Mouse (Mus musculus): ENCODE results near the gene Cstf2.

Cstf2 gene

DNA sequence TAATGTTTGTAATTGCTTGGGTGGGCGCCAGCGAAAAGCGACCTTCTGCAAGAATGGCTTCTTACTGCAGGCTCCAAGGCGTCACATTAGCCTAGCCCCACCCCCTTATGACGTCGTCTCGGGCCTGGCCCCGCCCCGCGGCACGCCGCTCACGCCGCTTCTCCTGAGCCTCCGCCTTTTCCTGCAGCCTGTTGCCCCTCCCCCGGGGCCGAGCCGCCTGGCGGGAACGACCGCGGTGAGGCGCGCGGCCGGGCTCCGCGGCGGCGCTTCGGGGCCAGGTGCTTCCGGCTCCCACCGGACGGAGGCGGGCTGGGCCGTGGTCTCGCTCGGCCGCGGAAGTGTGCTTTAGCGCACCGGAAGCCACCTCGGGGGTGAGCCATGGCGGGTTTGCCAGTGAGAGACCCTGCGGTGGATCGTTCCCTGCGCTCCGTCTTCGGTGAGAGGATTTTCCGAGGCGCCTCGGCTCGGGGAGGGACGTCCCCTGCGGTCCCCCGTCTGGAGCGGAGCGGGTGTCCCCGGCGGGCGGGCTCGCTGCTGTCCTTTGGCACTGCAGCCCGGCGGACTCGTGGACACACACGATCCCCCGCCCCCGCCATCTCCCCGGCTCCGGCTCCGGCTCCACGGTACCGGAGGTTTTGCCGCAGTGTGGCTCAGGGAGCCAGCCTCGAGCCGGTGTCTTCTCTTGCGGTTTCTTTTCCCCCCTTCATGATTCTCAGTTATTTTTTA is at the start of gene Cstf2:
TSS of gene Cstf2 (plus strand) at position 201 of the 726 bp plus-strand sequence.
- DNase-seq (ENCODE audit: low read depth): peak; percentile 85

DNA sequence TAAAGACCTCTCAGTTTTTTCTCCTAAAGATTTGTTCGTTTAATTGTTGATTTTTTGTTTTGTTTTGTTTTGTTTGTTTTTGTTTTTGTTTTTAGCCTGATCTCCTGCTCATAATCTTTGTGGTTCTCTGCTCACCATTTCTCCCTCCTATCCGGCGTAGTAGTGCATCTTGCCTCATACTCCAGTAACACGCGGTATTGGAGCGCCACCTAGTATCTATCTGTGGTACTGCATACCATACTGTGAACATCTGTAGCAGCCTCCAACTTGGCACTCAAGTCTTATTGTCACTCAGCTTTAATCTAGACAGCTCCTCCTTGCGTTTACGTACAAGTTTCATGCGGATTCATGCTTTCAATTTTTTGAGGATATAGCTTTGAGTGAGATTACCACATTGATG is 40.0 kb upstream of the Cstf2 start:
- DNase-seq (ENCODE audit: low read depth): peak; percentile 20

DNA sequence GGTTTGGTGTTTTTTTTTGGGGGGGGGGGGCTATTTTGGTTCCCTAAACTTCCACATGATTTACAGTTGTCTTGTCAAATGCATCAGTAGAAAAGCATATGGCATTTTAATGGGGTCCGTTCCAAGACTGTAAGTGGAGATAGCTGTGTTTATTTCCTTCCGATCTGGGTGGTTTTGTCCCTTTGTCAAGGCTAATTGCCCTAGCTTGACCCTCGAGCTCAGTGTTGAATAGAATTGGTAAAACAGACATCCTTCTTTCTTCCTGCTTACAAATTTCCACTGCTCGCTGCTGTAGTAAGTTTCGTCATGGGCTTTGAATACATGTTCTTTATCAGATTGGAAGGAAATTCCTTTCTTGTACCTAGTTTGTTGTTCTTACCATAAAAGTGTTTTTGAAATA is 38.3 kb upstream of the Cstf2 start:
- DNase-seq (ENCODE audit: low read depth): no peak

DNA sequence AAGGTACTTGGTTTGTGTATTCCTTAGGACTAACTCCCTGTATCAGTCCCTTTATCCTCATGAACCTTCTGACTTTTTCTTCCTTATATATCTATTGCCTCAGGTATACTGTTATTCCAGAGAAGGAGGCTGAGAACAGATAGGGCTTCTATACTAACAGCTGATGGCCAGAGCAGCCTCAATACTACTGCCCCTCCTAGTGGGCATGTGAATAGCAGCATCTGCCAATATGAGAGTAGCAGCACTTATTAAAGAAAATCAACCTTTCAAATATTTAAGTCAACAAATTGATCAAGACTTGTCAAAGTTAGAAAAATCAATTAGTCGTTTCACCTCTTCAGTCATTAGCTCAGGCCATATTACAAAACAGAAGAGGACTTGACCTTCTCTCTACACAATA is 10.0 kb upstream of the Cstf2 start:
- no peak for DNase-seq (ENCODE audit: low read depth)

DNA sequence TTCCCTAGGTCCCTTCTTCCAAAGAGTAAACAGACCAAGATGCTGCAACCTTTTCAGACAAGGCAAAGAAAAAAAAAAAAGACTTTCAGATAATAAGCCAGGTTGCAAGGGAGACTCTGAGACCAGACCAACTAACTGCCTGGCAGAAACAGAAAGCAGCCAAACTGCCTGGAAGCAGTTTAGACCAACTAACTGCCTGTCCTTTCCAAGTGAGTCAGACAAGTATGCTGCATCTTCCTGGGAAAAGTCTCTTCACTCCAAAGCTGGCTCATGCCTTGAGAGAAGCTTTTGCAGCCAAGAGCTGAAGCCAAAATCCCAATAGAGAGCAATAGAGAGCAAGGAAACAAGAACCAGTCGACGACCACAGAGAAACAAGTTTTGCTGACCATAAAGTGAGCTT is 2.1 kb upstream of the Cstf2 start:
- peak; percentile 26 for DNase-seq (ENCODE audit: low read depth)

DNA sequence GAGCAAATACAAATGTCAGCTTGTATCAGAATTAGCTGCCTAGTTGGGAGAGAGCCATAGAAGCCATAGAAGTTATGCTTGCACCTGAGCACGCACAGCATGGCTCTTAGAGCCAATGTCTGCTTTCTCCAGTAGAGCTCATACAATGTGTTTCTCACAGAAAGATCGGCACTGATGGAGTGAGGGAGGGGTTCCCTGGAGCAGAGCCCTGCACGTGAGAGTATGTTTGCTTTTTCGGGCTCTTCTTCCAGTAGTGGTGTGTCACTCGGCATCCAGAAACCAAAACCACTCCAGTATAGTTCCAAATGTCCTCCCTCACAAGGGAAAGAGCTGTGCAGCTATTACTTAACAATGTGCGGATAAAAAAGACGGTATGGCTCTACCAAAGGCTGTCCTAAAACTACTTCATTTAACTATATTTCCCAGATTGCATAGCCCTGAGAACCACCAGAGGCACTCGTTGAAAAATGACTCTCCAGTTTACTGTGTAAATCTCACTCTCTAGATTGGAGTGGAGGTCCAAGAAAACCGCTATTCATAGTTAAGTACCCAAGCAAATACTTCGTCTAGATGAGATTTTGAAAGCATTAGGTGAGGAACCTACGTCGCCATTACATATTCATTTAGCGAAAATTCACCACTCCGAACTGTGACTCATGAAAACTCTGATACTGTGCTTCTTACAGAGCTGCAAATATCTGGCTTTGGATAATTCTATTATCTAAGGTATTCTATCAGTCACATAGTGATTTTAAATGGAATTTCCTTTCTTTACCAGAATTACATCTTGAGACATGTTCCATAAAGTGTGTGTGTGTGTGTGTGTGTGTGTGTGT is 729 bp upstream of the Cstf2 start:
- DNase-seq (ENCODE audit: low read depth): peak; percentile 5

DNA sequence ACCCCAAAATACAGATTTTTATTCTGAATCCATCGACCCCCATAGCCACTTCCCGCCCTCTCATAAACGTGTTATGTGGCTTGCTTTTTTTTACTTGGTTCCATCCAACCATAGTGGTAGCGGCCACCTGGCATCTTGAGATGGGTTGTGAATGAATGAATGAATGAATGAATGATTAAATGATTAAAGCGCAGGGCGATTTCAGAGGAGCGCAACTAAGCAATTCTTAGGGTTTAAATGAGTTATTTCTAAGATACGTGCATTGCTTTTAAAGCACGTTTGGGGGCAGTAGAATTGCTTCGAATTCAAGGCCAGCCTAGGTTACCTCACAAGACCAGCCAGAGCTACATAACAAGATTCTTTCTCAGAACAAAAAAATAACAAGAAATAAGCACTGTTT is 777 bp downstream of the Cstf2 start:
- DNase-seq (ENCODE audit: low read depth): peak; percentile 4

DNA sequence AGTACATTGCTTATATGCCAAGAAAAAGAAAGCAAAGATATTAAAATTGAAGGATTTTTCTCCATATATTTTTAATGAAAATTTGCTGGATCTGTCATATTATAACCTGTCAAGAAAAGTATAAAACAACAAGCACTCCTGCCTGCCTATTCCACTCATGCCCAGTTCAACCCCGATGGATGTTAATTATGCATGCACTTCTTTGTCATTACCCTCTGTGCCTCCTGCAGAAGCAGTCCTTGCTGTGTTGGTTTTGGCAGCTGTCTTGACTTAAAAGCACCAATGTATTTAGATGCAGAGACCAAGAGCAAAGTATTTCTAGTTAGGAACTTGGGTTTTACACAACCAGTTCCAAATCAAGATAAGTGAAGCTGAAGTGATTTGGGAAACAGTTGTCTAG is 26.5 kb downstream of the Cstf2 start:
- no peak for DNase-seq (ENCODE audit: low read depth)

DNA sequence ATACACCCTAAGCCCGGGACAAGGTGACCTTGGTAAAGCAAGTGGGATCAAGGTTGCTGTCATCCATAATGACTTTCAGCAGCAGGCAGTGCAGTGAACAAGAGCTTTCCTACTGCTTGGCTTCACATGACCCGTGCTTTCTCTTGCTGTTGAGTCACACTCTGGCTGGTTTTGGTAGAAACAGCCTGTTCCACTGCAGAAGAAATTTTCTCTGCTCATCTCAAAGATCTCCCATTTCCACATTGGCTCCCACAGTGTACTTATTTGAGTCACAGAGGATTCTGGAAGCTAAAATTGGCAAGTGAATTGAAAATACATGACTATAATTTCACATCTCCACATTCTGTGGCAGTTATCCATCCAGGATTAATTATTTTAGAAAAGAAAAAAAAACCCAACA is 43.7 kb downstream of the Cstf2 start:
- DNase-seq (ENCODE audit: low read depth): peak; percentile 5

DNA sequence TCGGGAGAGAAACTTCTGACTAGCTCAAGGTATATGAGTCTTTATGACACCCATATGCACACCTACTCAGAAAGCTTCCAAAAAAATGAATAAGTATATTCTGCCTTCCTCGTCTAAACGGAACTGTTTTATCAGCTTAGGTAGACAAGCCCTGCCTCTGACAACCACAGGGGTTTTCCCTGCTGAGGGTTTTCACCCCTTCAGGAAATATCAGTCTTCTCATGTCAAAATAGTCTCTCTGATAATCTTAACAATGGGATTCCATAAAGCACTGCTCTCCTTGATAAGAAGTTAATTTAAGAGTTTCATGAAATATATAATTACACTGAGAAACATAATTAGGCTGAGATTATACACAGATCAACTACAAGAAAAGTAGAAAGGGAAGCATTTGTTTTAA is 52.8 kb downstream of the Cstf2 start:
- no peak for DNase-seq (ENCODE audit: low read depth)

DNA sequence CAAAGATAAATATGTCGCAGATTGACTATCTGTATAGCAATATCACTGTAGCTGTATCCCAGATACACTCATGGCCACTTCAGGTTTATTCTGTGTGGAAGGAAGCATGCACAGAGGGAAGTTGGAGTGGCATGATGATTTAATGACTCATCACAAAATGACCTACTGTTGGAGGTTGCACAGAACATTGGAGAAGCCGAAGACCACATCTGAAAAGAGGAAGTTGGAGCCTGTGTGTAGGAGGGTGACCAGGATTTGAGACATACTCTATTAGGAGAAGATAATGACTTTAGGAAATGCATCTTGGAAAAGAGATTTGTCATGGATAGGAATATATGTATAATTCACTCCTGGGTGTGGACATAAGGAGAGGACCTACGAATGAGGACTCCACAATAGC is 57.4 kb downstream of the Cstf2 start:
- no peak for DNase-seq (ENCODE audit: low read depth)

DNA sequence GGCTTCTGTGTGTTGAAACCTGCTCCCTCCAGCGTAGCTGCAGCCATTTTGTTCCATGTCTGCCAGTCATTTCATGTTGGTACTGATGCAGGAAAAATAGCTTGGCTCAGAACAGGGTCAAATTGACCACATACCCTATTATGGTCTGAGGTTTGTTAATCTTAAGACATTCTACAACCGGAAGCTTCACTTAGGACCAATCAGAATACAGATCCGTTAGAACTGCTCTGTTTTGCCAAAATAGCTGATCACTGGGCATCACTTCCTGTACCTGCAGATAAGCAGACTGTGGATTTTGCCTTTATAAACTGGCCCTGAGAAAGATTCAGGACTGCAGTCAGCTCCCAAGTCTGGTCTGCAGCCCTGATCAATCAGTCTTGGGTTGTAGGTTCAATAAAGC is 69.6 kb downstream of the Cstf2 start:
- DNase-seq (ENCODE audit: low read depth): no peak

DNA sequence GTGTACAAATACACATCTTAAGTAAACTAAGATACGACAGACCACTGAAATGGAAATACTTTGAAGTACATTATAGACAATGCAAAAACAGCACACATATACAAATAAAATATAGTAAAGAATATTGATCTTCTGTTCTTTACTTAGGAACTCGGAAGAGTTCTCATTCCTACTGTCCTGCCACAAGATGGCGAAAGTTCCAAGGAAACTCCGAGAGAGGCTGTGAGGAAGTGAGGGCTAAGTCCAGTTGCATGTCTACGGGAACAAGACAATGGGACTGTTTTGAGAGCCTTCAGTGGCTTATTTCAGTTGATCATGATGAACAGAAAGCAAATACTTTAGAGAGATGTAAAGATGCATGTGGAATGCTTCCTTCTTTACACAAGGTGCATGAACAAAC is 73.3 kb downstream of the Cstf2 start:
- DNase-seq (ENCODE audit: low read depth): peak; percentile 16

DNA sequence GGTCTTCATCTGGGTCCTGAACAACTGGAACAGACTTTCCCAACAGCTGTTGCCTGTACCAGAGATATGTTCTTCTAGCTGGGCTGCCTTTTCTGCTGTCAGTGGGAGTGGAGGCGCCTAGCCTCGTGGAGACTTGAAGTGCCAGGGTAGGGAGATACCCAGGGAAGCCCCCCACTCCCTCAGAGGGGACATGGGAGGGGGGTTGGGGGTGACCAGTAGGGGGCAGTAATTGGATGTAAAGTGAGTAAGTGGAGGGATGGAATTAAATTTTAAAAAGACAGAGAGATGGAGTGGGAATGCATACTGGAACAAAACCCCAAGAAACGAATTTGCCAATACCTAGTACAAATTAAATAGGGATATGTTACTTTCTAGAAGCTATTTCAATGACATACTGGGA is 74.8 kb downstream of the Cstf2 start:
- no peak for DNase-seq (ENCODE audit: low read depth)
